Mouse (Mus musculus): ENCODE measurements around the gene Col5a2.

DNA sequence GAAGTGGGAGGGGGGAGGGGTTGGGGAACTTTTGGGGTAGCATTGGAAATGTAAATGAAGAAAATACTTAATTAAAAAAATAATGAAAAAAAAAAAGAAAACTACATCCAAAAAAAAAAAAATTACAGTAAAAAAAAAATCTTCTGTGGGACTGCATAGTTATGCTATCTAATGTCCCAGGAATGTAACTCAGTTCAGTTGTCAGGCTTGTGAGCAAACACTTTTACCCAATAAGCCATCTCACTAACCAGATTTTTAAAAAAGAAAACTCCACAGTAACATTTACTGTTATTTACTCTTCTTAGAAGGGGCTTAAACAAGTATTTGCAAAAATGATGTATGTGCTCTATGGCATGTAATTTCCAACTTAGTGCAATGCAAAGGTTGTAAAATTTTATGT, 24.0 kb downstream of the Col5a2 start:
- TF ChIP-seq CTCF (IDR thresholded peaks at IDR 0.05; ENCODE audit: extremely low read depth, insufficient read depth, low read length) (no peak), POLR2A (IDR thresholded peaks at IDR 0.05; ENCODE audit: extremely low read depth, insufficient read depth, low read length) (no peak)
